Mouse (Mus musculus) spleen, embryonic (tissue): Measurements from ENCODE around the gene Gpc5.
"Not testable (repeated sequence)": the region's sequence is repeated elsewhere in the genome, so short reads cannot be mapped to it uniquely, and the experiment has no call there.

ENCODE experiments used
- CTCF ChIA-PET: fragments of 350-600 bp; sonication (Branson Sonifier 250); formaldehyde crosslinking; loops from one replicate; lab custom pipeline; 2022; lab: Charles Lee

Gpc5 gene

GRCm38 (mm10) chr14:115092081-115092480 is at the start of gene Gpc5:
Gpc5 (plus strand) TSS chr14:115092215.
- CTCF ChIA-PET: no interaction called here

DNA sequence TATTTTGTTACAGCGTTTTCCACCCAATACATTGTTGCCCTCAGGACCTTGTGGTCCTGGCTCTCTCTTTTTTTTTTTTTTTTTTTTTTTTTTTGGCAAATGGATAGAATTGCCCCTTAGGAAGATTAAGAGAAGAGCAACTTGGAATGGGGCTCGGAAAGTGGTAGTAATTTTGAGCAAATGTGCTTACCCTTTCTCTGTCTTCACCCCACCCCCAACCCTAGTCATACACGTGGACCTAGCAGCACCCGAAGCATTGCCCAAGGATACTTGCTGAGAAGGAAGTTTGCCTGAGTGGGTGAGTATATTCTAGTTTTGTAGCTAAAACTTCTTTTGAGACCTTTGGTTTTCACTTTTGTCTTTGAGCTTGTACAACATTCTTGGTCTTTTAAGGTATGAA is 49.4 kb upstream of the Gpc5 start:
- CTCF ChIA-PET: no interaction called here

- CTCF ChIA-PET: no interaction called here
These were observed 48.0 kb upstream of the Gpc5 start for GRCm38 (mm10) chr14:115044016-115044415.

DNA sequence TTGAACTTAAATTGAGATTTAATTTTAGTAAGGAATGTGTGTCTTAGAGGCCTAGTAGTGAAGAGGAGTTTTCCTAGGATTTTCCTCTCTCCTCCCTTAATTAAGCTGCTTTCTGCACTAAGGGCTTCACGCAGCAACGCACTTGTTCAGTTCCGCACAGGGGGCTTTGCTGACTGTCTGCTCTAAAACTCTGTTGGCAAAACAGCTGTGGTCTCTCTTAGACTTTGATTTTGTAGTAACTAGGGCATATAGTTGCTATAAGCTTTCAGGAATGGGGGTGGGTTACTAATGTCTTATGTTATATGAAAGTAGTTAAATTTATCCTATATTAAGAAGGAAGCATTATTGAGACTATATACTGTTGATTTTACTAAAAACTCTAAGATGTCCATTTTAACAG is 46.3 kb upstream of the Gpc5 start:
- CTCF ChIA-PET: no interaction called here

- CTCF ChIA-PET: no interaction called here
These were observed 44.7 kb upstream of the Gpc5 start for GRCm38 (mm10) chr14:115047316-115047715.

GRCm38 (mm10) chr14:115047990-115048862 is 43.8 kb upstream of the Gpc5 start:
- CTCF ChIA-PET: no interaction called here

DNA sequence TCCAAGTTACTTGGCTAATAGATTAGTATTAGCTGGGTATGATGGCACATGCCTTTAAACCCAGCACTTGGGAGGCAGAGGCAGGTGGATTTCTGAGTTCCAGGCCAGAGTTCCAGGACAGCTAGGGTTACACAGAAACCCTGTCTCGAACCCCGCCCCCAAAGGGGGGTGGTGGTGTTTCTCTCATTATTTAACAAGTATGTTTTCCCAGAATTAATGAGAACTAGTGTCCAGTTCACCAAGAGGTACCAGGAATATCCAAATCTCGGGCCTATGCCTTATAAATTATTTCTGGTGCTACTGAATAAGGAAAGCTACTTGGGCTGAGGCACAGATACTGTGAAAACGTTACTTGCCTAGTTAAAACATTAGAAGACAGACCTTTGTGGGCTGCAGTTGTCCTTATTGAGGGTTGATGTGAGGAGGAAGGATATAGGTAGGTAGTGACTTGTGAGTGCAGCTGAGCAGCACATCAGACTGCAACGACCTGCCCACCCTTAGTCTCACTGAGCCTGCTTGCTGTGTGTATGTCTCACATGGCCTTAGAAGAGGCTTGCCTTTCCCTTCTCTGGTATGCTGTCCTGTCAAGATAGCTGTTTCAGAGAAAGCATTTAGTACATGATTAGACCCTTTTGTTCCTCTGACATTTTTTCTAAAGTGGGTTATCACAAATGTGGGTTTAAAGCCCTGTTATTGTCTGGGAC is 43.0 kb upstream of the Gpc5 start:
- CTCF ChIA-PET: no interaction called here

GRCm38 (mm10) chr14:115049831-115050230 is 42.2 kb upstream of the Gpc5 start:
- CTCF ChIA-PET: no interaction called here

- CTCF ChIA-PET: interaction anchor here (0.7 kb wide), 2 partner anchors 45 to 172 kb away, joined by 3 to 5 read pairs; no protein-coding TSS in a partner anchor
These were observed 40.8 kb upstream of the Gpc5 start for GRCm38 (mm10) chr14:115051106-115051760.

DNA sequence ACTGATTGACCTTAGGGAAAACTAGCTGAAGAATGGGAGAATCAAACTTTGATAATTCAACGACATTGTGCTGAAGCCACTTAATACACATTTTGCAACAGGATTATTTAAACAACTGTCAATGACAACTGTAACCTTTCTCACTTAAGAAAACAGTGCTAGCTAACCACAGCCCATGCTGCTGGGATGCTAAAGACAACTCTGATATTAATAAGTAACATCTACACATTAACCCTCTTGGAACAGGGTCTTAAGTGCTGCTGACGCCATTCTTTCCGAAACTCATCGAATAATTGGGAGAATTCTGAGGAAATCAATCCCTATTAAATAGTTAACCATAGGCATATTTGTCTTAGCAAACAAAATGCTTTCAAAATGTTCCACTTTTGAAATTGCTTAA is 39.6 kb upstream of the Gpc5 start:
- CTCF ChIA-PET: no interaction called here

DNA sequence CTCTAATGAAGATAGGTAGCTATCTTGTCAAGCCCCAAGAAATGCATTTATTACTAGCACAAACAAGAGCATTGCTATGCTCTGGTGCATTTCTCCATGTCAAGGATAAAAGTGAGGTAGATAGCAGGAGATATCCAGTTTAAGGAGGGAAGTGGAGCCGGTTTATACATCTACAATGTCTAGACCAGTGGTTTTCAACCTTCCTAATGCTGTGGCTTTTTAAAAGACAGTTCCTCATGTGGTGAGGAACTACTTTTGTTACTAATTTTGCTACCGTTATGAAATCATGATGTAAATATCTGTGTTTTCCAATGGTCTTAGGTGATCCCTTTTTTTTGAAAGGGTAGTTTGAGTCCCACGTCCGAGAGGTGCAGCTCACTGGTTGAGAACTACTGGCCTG is 37.8 kb upstream of the Gpc5 start:
- CTCF ChIA-PET: no interaction called here

DNA sequence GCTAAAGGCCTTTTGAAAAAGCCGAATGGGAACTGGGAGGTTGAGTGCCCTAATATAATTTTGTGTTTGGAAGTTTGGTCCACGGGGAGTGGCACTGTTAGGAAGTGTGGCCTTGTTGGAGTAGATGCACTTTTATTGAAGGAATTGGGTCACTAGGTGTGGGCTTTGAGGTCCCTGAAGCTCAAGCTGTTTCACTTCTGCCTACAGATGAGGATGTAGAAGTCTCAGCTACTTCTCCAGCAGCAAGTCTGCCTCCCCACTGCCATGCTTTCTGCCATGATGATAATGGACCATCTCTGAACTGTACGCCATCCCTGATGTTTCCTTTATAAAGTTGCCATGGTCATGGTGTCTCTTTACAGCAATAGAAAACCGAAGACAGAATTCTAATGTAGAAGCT is 34.5 kb upstream of the Gpc5 start:
- CTCF ChIA-PET: no interaction called here

- CTCF ChIA-PET: not testable (repeated sequence)
These were observed 25.9 kb upstream of the Gpc5 start for GRCm38 (mm10) chr14:115066164-115066563.

GRCm38 (mm10) chr14:115070534-115070933 is 21.5 kb upstream of the Gpc5 start:
- CTCF ChIA-PET: interaction anchor here (0.7 kb wide), 1 partner anchor 150 kb away, joined by 6 read pairs; no protein-coding TSS in a partner anchor

GRCm38 (mm10) chr14:115077340-115077739 is 14.7 kb upstream of the Gpc5 start:
- CTCF ChIA-PET: no interaction called here

- CTCF ChIA-PET: no interaction called here
These were observed 14.0 kb upstream of the Gpc5 start for GRCm38 (mm10) chr14:115078064-115078463.

DNA sequence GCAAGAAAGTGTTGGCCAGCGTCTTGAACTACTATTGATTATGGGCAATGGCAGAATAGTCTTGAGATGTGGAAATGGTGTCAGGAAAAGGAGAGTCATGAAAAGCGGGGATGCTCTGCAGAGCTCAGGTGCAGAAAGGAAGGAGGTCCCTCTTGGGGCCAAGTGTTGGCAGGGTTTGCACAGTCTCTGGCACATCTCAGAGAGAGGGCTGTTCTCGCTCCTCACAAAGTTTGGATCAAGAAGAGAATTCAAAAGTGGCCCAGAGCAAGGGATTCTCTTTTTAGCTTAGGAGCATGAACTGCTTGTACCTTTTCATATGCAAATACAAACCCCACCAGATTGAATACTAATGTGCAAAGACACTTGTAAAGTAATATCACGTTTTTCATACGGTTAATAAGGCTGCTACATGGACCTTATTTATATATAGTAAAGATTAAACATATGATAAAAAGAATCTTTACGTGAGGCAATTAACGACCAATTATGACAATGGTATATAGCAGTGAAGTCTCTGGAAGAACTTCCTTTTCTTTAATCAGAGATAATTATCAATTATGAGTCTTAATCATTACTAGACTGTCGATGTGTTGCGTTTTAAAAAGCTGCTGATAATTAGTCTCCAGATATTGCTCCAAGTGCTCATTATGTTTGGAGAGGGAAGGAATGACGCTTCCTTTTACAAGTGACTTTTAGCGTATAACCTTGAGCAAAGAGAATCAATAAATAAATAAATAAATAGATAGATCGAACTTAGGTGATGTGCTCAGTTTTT is 10.1 kb upstream of the Gpc5 start:
- CTCF ChIA-PET: no interaction called here

DNA sequence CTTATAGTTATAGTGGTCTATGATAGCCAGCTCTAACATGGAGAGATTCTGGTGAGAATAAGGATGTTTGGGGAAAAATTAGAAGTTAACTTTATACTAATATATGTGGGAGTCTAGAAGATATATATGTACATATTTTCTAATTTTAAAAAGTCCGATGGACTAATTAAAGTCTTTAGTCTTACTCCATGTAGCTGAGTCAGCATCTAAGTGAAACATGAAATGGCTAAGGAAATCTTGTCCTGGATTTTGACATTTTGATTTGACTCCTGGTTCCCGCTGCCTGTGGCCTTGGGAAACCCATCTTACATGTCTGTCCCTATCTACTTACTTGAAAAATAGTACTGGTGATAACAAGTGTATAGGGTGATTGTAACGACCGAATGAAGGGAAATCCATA is 1.5 kb upstream of the Gpc5 start:
- CTCF ChIA-PET: no interaction called here

DNA sequence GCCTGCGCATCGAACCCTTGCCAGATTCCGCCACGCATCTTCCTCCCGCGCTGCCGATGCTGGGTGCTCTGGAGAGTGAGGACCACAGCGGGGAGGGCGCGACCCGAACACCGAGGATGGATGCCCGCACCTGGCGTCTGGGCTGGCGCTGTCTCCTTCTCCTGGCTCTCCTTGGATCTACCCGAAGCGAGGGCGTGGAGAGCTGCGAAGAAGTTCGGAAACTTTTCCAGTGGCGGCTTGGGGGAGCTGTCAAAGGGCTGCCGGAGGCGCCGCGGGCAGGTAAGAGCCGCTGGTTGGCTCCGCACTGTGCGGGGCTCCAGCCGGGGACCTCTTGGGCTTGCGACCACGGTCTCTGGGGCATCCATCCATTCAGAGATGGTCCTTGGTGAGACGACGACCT is 495 bp downstream of the Gpc5 start:
- CTCF ChIA-PET: no interaction called here

DNA sequence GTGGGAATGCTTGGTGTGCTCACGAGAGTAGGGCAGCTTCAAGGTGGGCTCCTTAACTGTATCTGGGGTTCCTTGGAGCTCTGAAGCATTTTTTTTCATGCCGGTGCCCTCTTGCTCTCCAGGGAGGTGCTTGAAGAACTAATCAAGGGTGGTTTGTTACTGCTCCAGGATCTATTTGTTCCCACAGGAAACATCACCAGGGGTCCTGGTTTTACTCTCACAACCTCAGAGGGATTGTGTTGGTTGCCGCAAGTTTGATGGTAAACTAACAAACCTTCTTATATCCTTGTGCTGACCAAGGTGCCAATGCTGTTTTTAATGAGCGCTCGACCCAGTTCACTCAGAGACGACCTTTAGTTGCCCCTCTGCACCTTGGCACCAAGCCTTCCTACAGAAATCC is 937 bp downstream of the Gpc5 start:
- CTCF ChIA-PET: no interaction called here

GRCm38 (mm10) chr14:115100617-115101299 is 8.7 kb downstream of the Gpc5 start:
- CTCF ChIA-PET: no interaction called here
